Mouse (Mus musculus) ES-E14 (cell line): ENCODE results near the gene Rrbp1.

Source experiments
- HCFC1 ChIP-seq: IDR thresholded peaks from 2 replicates; pipeline ENCODE4 v1.6.1; 2012; ENCODE audit warnings: low read length, inconsistent platforms, borderline replicate concordance; ENCODE audit not compliant: insufficient read depth
- MAFK ChIP-seq: IDR thresholded peaks from 2 replicates; pipeline ENCODE4 v1.6.1; 2014; ENCODE audit warnings: mild to moderate bottlenecking, low read depth, low read length, inconsistent platforms; ENCODE audit not compliant: insufficient read depth
- ZNF384 ChIP-seq: IDR thresholded peaks from 2 replicates; pipeline ENCODE4 v1.6.1; 2012; ENCODE audit warnings: low read depth, low read length, inconsistent platforms

GRCm38 (mm10) chr2:144025361-144025760 lies 14.3 kb upstream of the Rrbp1 start:
- no peak for TF ChIP-seq MAFK
- no peak for TF ChIP-seq ZNF384
- no peak for TF ChIP-seq HCFC1
